Mouse (Mus musculus): ENCODE measurements around the gene Vsig8.

Vsig8 gene

GRCm38 (mm10) chr1:172555638-172556037 is at the start of gene Vsig8:
Gene Vsig8 (plus strand): TSS chr1:172555938.
- DNase-seq (ENCODE audit: low spot score in 2 of 2) = no peak

DNA sequence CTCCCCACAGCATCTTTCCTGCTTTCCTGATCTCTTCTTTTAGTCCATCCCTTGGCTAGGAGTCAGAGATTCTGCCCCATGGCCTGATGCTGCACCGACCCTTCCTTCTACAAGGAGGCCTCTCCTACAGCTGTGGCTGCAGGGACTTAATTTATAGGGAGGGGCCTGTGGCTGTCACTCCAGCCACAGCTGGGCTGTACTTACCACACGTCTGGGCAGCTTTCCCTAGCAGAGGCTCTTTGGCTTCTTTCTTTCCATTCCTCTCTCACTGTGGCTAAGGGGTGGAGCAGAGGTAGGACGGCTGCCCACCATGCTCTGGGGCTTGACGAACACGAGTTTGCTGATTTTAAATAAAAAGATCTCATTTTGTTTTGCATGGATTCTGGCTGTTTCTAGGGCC is 48.7 kb upstream of the Vsig8 start:
- DNase-seq (ENCODE audit: low spot score in 2 of 2) = no peak

- DNase-seq (ENCODE audit: low spot score in 2 of 2) = no peak
Observed at GRCm38 (mm10) chr1:172507701-172508100, 48.0 kb upstream of the Vsig8 start.

GRCm38 (mm10) chr1:172508172-172508571 is 47.6 kb upstream of the Vsig8 start:
- no peak for DNase-seq (ENCODE audit: low spot score in 2 of 2)

DNA sequence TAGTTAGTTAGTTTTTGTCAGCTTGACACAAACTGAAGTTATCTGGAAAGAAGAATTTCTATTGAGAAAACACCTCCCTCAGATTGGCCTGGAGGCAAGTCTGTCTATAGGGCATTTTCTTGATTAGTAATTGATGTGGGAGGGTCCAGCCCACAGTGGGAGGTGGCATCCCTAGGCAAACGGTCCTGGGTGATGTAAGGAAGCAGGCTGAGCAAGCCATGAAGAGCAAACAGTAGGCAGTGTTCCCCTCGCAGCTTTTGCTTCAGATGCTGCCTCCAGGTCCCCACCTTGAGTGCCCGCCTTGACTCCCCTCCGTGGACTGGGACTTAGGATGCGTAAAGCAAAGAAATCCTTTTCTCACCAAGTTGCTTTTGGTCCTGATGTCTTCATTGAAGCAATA is 46.5 kb upstream of the Vsig8 start:
- DNase-seq (ENCODE audit: low spot score in 2 of 2) = no peak

DNA sequence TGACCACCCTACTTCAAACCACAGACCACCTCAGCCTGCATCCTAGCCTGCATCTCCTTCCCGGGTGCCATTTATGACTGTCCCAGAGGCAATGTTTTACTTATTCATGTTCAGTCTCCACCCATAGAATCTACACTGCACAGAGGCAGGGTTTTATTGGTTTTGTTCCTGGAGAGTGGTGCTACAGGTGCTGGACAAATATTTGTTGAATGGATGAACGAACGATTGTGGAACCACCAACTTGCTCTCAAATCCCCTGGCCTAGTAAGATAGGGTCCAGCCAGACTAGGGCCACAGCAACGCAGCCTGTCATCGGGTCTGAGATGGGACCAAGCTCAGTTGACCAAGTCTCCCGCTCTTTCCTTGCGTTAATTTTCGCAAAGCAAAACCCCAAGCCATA is 45.8 kb upstream of the Vsig8 start:
- no peak for DNase-seq (ENCODE audit: low spot score in 2 of 2)

DNA sequence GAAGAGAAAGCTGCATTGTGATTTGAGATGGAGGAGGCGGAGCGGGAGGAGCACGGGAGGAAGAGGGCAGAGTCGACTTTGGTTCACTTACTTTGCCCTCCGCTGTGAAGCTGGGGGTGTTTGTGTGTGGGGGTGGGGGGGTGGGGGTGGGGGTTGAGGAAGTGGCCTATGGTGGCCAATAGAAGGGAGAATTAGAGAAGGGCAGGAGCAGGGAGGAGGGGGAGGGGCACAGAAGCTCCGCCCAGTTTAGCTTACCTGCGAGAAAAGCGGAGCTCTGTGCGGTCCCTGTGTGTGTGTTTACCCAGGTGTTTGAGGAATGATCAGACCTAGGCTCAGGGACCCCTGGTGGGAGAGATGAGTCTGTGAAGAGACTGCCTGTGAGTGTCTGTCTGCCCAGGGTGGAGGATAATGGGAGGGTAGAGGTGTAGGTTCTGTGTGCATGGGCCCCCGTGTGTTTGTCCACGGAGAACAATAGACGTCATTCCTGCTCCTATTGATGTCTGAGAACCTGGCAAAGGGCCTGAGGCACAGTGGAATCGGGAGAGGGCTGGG is 45.2 kb upstream of the Vsig8 start:
- no peak for DNase-seq (ENCODE audit: low spot score in 2 of 2)

- no peak for DNase-seq (ENCODE audit: low spot score in 2 of 2)
Observed at GRCm38 (mm10) chr1:172512962-172513361, 42.8 kb upstream of the Vsig8 start.

DNA sequence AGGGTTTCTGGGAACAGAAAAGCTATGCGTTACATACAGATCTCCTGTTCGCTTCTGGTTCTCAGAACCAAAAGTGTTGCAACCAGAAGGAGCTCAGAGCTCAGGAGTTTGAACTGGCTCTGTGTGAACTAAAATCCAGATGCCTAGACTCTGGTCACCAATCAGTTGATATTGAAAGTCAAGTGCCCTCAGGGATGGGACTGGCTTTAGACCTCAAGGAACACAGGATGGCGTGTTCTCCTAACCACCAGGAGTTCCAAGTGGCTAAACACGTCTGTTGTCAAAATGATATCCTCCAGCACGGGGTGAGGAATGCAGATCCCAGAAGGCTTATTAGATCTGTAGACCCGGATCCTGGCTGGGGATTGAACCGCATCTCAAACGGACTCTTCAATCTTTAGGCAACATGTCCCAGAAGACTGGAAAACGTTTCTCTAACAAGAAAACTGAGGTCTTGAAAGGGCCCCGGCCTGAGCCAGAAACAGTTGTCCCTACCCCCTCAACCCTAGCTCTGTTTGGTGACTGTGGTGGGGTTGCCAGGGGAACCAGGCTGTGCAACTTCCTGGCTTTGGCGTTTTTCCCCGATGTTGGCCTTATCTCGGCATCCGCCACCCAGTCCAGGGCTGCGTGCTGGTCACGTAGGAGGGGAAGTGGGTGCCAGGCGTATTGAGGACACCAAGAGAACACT is 42.1 kb upstream of the Vsig8 start:
- DNase-seq (ENCODE audit: low spot score in 2 of 2) = peak in 1 of 2 experiments; percentile 42

- no peak for DNase-seq (ENCODE audit: low spot score in 2 of 2)
Observed at GRCm38 (mm10) chr1:172514213-172514529, 41.6 kb upstream of the Vsig8 start.

DNA sequence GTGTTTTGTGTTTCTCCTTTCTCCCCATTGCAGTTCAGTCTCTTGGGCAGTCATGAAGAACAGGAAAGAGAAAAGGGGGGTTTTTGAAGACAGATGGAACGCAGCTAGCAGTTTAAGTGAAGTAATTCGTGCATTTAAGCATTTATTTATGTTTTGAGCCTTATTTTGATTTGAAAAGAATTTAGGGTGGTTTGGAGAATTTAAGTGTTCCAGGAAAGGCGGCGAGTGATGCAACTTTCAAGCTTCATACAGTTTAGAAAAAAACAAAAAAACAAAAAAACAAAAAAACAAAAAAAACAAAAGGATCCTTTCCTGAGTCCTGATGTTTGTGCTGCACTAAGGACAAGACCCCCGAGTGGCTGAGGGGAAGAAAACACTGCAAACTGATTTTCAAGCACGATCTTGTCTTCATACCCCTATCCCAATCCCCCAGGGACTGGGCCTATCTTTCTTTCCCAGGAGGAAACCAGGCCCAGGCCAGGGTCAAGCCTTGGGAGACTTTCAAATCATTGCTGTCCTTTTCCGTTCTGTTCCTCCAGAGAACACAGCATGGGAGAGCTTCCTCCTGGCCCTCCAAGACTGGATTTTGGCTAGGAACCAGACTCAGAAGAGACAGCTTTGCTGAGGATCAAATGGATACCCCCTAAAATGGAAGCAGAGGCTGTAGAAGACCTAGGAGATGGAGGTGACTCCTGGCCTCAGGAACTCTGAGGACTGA is 41.0 kb upstream of the Vsig8 start:
- no peak for DNase-seq (ENCODE audit: low spot score in 2 of 2)

DNA sequence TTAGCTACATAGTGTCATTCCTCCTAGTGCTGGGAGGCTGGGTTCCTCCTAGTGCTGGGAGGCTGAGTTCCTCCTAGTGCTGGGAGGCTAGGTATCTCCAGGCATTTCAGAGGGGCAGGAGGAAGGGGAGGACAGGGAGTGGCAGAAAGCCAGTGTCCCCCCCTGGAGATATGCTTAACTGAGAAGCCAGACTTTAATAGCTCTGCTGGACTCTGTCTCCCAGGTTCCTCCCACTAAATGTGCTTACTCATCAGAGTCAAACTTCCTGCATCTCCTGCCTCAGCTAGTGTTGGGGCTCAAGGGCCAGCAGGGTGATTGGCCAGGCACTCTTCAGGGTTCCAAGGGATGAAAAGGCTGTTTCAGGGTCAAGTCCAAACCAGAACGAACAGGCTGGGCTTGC is 40.3 kb upstream of the Vsig8 start:
- DNase-seq (ENCODE audit: low spot score in 2 of 2) = no peak

- no peak for DNase-seq (ENCODE audit: low spot score in 2 of 2)
Observed at GRCm38 (mm10) chr1:172518013-172518412, 37.7 kb upstream of the Vsig8 start.

GRCm38 (mm10) chr1:172519644-172520043 is 36.1 kb upstream of the Vsig8 start:
- DNase-seq (ENCODE audit: low spot score in 2 of 2) = no peak

GRCm38 (mm10) chr1:172520576-172521440 is 34.9 kb upstream of the Vsig8 start, which contains the start of gene Cfap45:
Gene Cfap45 (plus strand): TSS chr1:172520801.
- DNase-seq (ENCODE audit: low spot score in 2 of 2) = peak; percentile 52 to 83

DNA sequence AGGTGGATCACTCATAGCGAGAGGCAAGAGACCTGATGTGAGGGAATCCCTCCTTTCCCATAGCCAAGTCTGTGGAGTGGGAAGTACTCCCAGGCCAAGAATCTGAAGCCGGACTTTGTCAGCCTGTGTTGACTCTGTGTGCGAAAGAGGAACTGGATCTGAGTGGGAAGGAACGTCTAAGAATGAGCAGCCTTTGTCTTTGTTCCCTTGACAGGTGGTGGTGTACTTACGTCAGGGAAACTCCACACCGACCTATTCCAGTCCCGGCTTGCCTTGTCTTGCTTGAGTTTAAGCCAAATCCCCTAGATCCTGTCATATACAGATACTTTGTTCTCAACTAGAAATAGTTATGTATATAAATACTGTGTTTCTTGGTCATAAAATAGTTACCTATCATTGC is 33.2 kb upstream of the Vsig8 start:
- no peak for DNase-seq (ENCODE audit: low spot score in 2 of 2)

DNA sequence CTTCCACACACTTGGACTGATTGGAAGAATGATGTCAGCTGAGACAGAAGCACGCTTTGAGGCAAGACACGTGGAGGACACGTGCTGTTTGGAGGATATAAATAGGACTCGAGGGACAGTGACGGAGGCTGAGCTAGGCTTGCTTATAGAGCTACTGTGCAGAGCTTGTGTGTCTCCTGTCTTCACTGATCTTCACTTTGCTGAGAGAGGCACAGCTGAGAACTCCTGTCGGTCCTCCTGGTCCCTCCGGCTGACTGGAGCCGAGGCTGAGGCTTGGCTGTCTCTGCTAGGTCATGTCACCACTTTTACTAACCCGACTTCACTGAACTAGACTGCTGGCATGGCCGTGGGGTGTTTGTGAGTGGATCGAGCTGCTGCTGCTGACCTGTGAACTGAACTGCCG is 32.0 kb upstream of the Vsig8 start:
- no peak for DNase-seq (ENCODE audit: low spot score in 2 of 2)

DNA sequence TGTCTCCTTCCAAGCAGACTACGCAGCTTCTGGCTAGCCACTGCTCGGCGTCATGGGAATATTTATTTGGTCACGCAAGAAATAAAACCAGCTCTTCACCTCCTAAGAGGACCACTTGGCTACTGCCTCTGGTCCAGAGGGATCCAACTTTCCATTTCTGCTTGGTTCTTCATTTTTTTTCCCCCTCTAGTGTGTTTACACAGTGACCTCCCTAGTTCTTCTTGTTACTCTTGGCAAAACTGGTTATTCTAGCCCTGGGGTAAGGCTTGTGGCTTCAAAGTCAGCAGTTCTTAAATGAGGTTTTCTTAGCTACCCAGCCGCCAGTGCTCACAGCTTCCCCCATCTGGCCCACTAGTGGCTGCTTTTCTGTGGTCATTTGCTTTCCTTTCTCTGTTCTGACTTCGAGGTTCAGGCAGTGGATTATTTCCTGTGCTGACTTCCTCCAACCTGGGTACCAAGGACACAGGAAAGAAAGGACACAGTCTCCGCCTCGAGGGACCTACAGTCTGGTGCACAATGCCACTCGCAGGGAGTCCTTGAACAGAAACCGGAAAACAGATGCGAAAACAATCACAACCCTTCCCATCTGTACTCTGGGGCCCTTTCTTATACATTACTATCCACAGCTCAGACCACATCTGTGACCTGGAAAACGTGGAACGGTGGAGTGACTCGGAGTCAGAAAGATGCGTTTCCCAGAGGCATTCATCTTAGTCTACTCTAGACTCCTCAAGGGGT is 30.5 kb upstream of the Vsig8 start:
- DNase-seq (ENCODE audit: low spot score in 2 of 2) = no peak

- DNase-seq (ENCODE audit: low spot score in 2 of 2) = no peak
Observed at GRCm38 (mm10) chr1:172525971-172526370, 29.8 kb upstream of the Vsig8 start.

DNA sequence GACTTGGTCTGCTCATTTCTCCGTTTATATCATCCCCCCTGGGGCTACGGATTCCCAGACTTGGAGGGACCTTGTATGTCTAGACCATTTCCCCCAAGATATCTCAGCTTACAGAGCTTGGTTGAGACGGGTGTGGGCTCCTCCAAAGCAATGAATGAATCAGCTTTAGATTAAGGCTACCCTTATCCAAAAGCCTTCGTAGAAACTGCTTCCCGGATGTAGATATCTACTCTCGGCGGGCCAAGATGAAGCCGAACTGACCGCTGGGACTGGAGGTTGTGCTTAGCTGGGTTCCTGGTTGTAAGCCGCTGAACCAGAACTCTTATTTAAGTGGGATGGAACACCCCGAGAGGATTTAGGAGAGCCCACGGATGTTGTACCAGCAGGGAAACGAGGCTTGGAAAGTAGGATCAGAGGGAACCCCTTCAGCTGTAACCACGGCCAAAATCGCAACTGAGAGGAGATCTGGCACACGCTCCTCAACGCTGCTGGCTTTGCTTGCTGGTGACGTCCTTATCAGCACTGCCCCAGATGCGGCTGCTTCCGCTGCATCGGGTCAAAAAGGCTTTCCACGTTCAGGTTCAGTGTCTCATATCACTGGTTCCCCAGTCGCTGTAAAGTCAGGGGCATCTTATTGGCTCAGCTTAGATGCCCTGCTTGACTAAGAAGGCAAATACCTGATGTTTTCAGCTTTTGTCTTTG is 29.2 kb upstream of the Vsig8 start:
- no peak for DNase-seq (ENCODE audit: low spot score in 2 of 2)

DNA sequence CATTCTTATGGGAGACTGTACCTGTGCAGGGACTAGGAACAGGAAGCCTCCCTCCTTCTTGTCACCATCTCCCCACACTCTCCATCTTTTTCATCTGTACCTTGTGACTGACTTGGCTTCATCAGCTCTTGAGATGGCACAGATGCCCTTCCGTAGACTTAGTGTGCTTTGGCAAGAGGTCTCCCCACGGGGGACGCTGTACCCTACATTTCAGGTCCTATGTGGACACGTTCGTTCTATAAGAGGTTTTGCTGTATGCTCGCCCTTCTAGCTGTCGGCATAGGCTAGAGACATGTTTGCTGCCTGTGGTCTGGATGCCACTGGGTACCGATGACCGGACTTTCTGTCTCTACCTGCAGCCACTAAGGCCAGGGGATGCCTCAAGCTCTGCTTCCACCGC is 28.3 kb upstream of the Vsig8 start:
- no peak for DNase-seq (ENCODE audit: low spot score in 2 of 2)

Measured in left cerebral cortex, adult 9 months (tissue).